Mouse (Mus musculus): ENCODE measurements around the gene Synm.

The Synm gene

GRCm38 (mm10) chr7:67749441-67750239 lies 9.9 kb downstream of the Synm start:
- no peak for DNase-seq (ENCODE audit: low spot score in 2 of 2)

- DNase-seq (ENCODE audit: low spot score in 2 of 2) = peak in 1 of 2 experiments; percentile 4
Measured at GRCm38 (mm10) chr7:67747731-67748305, 11.7 kb downstream of the Synm start.

DNA sequence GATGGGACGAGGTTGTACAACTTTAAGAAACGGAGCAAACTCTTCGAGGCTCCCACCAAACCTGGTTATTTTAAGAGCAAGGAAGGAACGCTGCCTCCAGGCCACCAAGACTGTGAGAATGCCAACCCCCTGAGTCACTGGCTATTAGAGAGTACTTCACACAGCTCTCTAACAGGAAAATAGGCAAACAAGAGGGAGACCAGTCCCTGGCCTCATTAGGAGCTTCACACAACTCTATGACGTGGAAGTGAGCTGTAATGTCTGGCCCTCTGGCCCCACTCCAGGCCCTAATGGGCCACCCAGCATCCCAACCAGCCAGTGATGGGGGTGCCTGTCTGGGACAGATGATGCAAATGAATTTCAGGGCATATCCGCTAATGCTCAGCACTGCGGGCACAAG lies 17.8 kb downstream of the Synm start:
- no peak for DNase-seq (ENCODE audit: low spot score in 2 of 2)

- no peak for DNase-seq (ENCODE audit: low spot score in 2 of 2)
Measured at GRCm38 (mm10) chr7:67740796-67741195, 18.7 kb downstream of the Synm start.

- no peak for DNase-seq (ENCODE audit: low spot score in 2 of 2)
Measured at GRCm38 (mm10) chr7:67740382-67740781, 19.2 kb downstream of the Synm start.

- no peak for DNase-seq (ENCODE audit: low spot score in 2 of 2)
Measured at GRCm38 (mm10) chr7:67732276-67732675, 27.3 kb downstream of the Synm start.

GRCm38 (mm10) chr7:67730431-67731110 lies 29.0 kb downstream of the Synm start:
- no peak for DNase-seq (ENCODE audit: low spot score in 2 of 2)

DNA sequence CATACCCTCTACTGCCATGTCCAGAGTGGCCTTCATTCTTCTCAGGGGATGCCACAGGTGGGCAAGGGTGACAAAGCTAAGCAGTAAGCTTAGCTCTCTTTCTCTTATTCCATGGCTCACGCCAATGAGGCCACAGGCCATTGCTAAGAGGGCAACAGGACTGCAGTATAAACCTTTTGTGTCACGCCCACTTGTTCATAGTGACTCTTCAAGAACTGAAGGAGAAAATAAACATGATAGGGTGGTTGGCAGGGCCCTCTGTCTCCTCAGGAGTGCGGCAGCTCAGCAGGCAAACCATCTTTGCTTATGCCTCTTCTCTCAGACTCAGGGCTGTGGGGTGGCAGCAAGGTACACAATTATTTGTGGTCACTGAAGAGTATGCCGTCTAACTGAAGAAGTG lies 30.7 kb downstream of the Synm start:
- DNase-seq (ENCODE audit: low spot score in 2 of 2) = no peak

GRCm38 (mm10) chr7:67728203-67728602 lies 31.3 kb downstream of the Synm start:
- no peak for DNase-seq (ENCODE audit: low spot score in 2 of 2)

DNA sequence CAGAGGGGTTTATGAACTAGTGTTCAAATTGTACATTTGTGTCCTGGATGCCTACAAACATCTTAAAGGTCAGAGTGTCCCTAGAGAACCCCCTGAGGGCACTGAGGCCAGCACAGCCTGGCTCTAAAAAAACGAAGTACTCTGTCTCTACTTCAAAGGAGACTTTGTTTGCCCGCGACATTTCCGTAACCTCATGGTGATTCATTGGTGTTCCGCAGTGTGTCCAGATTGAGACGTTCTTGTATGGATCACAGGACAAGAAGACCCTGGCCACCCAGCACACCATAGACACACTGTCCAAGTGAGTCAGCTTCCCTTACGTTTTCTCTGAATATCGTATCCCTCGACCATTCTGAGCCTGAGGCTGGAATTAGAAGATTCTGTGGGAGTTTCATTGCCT lies 34.5 kb downstream of the Synm start:
- DNase-seq (ENCODE audit: low spot score in 2 of 2) = no peak

- DNase-seq (ENCODE audit: low spot score in 2 of 2) = no peak
Measured at GRCm38 (mm10) chr7:67724536-67724935, 35.0 kb downstream of the Synm start.

- no peak for DNase-seq (ENCODE audit: low spot score in 2 of 2)
Measured at GRCm38 (mm10) chr7:67722163-67722562, 37.4 kb downstream of the Synm start.

DNA sequence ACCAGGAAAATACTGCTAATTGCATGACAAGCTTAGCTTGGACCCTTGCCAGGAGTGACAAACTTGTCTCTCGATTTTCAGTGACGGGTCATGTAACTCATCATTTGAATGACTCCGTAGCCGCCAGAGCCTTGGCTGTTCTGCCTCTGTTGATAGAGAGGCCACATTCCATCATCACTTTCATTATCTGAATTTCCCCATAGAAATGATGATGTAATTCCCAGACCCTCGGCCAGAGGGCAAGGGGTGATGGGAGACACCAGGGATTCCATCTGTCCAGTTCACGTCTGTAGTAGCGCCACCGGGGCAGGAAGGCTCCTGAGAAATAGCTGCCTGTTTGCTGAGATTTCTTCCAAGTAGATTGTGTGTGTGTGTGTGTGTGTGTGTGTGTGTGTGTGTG lies 40.7 kb downstream of the Synm start:
- no peak for DNase-seq (ENCODE audit: low spot score in 2 of 2)

DNA sequence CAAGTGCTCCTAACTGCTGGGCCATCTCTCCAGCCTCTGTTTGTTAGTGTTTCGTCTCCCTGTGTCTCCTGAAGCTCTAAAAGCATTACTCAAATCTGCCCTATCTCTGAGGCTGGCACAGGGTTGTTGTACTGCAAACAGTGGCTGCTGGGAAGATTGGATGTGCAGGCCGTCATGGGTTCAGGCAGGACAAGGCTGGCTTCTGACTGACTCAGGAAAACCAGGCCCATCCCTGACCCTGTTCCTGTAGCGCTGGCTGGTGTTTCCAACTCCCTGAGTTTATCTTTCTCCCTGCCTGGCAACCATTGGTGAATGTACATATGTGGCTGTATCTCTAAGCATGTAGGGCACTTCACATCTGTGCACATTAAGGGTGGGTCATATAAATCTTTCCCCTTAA lies 42.0 kb downstream of the Synm start:
- no peak for DNase-seq (ENCODE audit: low spot score in 2 of 2)

- DNase-seq (ENCODE audit: low spot score in 2 of 2) = no peak
Measured at GRCm38 (mm10) chr7:67716925-67717324, 42.6 kb downstream of the Synm start.

DNA sequence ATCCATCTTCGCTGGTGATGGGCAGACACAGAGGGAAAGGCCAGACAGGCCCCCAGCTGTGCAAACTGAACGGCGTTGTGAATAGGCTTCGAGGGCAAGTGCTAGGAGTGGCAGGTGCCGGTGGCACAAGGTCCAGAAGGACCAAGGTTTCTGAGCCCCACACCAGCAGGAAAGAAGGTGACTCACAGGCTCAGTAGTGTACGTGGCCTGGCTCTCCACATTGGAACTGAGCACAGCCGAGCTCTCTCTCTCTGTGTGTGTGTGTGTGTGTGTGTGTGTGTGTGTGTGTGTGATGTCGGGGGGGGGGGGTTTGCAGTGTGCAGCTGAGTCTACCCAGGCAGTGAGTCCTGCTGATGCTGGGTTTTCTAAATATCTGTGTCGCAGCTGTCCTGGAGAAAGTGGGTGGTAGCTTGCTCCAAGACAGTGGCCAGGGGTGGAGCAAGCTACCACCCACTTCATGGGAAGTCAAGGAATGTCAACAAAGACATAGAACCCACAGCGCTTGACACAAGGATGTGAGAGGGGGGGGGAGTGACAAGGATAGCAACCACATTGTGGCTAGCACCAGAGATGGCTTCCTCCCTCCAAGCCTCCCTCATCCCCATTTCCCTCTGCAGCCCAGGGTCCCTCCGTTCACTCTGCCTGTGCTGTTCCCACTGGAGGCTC lies 43.2 kb downstream of the Synm start:
- DNase-seq (ENCODE audit: low spot score in 2 of 2) = no peak

DNA sequence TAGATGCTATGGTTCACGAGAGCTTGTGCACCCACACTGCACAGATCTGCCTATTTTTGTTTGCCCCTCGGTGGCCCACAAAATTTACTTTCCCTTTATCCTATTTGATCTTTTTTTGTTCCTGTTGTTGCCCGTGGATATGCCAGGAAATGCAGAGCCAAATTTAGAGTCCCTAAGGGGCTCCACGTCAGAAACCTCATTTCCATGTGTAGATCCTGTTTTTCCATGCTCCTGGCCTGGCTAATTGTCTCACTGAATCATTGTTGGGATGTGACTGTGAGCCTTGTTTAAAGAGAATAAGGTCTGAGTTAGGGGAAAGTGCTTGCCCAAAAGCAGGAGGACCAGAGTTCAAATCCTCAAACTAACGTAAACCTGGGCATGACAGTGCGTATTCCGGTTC lies 44.4 kb downstream of the Synm start:
- no peak for DNase-seq (ENCODE audit: low spot score in 2 of 2)

DNA sequence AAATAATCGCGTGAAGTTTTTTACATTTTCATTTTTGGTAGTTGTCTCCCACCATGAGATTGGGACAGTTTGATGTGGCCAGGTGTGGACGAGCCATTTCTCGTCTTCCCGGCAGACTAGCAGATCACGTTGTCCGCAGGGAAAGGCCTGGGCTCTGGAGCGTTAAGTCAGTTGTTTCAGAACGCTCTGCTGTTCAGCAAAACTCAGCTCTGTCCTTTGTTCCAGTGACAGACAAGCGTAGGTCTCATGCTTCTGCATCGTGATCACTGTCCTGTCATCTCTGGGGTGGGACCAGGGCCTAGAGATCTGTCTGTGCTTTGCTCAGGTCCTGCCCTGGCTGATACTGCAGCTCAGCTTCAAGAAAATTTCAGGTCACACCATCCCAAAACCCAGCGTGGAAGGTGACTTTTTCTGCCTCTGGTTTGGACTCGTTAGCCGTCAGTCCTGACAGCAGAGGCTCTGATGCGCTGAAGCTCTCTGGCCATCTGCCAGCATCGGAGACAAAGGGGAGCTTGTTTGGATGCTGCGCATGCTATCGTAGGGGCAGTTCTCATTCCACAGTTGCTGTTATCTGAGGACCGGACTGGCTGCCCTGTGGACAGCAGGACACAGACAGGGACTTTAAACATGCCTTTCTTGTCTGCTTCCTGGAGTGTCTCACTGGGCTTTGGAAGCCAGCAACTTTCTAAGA lies 45.6 kb downstream of the Synm start:
- DNase-seq (ENCODE audit: low spot score in 2 of 2) = no peak

DNA sequence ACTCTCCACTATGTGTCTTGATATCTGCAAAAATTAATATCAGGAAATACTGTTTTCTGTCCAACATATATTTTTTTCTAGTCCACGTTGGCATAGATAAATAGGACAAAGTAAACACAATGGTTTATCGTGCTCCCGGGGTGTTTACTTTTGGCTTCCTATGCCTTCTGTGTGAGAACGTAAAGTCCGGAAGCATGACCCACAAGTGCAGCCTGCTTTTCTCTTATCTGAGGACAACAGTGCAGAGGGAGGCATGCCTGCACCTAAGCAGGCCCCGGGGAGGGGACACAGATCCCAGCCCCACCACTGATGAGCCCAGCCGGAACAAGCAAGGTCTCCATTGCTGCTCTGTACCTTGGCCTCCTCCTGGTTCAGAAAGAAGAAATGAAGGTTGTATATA lies 49.3 kb downstream of the Synm start:
- DNase-seq (ENCODE audit: low spot score in 2 of 2) = no peak

GRCm38 (mm10) chr7:67708160-67708559 lies 51.4 kb downstream of the Synm start:
- no peak for DNase-seq (ENCODE audit: low spot score in 2 of 2)

- DNase-seq (ENCODE audit: low spot score in 2 of 2) = no peak
Measured at GRCm38 (mm10) chr7:67701252-67701914, 58.2 kb downstream of the Synm start.

All from thymus, postnatal 10 days (tissue).